Mouse (Mus musculus): ENCODE results near the gene Akr1b8. TPM values are rescaled to one million over a fixed set of nuclear protein-coding genes. Genes with fewer than 3 reads are reported as not detected.
"Not testable (repeated sequence)": the region's sequence is repeated elsewhere in the genome, so short reads cannot be mapped to it uniquely, and the experiment has no call there.

Akr1b8 gene
- total and polyA plus RNA-seq, 2 experiments from 2014 or later: 0.38 to 2.2 TPM

DNA sequence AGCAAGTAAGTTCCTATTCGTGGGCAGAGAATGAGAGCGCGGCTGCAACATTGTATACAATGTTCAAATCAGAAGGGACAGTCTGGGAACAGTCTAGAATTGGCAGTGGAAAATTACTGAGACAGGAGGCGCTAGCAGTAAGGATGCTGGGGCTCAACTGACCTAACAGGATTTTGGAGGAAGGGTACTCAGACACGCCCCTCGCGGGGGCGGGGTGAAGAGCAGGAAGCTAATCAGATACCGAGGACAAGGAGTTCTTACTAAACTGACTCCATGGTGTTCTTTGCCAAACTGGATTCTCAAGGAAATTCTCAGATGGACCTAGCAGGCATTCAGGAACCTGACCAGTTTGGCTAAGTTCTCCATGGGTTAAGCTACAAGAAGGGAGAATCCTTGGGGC is 9.0 kb upstream of the Akr1b8 start:
- Histone ChIP-seq H3K9me3 (ENCODE audit: low read length) (no peaks in the 10 kb centered on the region), H3K9ac (replicated peaks; ENCODE audit: low read length, poor library complexity, severe bottlenecking) (no peak overlapping the region), H3K4me2 (ENCODE audit: low read depth, low read length, poor library complexity, severe bottlenecking) (no peak overlapping the region), H3K4me3 (ENCODE audit: low read depth, low read length) (no peak overlapping the region), H3K4me1 (ENCODE audit: insufficient read depth, low read length) (no peaks in the 10 kb centered on the region), H3K27ac (ENCODE audit: low read depth, low read length) (no peak overlapping the region), H3K27me3 (ENCODE audit: insufficient read depth, low read length) (no peaks in the 10 kb centered on the region), H3K36me3 (ENCODE audit: insufficient read depth, low read length) (no peaks in the 10 kb centered on the region)
- ATAC-seq (ENCODE audit: low FRiP score) (no peak), DNase-seq (ENCODE audit: low spot score) (peak; percentile 12)
- WGBS: 24% methylated on average over 9 of the region's 9 CpGs
- TF ChIP-seq CTCF (IDR thresholded peaks at IDR 0.05): no peak

GRCm38 (mm10) chr6:34346096-34346898 is 7.6 kb upstream of the Akr1b8 start:
- peak; percentile 91 for TF ChIP-seq CTCF (IDR thresholded peaks at IDR 0.05)
- Histone ChIP-seq H3K4me2 (ENCODE audit: low read depth, low read length, poor library complexity, severe bottlenecking) (no peak overlapping the region), H3K27me3 (ENCODE audit: insufficient read depth, low read length) (no peaks in the 10 kb centered on the region), H3K27ac (ENCODE audit: low read depth, low read length) (no peak overlapping the region), H3K9ac (replicated peaks; ENCODE audit: low read length, poor library complexity, severe bottlenecking) (no peak overlapping the region), H3K4me1 (ENCODE audit: insufficient read depth, low read length) (no peaks in the 10 kb centered on the region), H3K36me3 (ENCODE audit: insufficient read depth, low read length) (no peaks in the 10 kb centered on the region), H3K9me3 (ENCODE audit: low read length) (no peaks in the 10 kb centered on the region), H3K4me3 (ENCODE audit: low read depth, low read length) (no peak overlapping the region)
- WGBS: 51% methylated on average over 14 of the region's 14 CpGs
- peak; percentile 54; the same call in 1 of the 2 replicates for ATAC-seq (ENCODE audit: low FRiP score)
- DNase-seq (ENCODE audit: low spot score): peak; percentile 88

DNA sequence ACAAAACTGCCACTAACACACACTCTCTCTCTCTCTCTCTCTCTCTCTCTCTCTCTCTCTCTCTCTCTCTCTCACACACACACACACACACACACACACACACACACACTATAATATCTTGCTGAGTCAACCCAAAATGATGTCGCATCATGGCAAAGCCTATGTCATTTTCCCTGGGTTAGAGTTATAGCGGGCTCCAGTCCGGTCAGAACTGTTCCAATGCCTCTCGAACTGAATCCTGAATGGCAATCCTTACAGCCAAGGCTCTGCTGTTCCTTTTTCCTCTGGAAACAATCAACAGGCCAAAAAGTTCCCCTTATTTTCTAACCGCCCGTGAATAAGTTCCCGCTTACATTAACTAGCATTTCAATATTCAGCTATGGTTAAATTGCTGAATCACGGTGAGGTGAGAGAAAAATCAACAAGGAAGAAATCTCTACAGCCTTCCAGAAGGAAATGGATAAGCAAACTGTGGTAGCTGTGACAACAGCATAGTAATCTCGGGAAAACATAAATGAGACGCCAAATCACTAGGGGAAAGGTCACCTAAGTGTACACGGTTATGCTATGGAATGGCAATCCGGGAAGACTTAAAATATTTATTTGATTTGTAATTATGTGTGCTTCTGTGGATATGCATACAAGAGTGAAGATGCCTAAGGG is 3.8 kb upstream of the Akr1b8 start:
- DNase-seq (ENCODE audit: low spot score): no peak
- H3K4me3 ChIP-seq (ENCODE audit: low read depth, low read length): no peak overlapping the region
- H3K36me3 ChIP-seq (ENCODE audit: insufficient read depth, low read length): no peaks in the 10 kb centered on the region
- H3K9ac ChIP-seq (replicated peaks; ENCODE audit: low read length, poor library complexity, severe bottlenecking): no peak overlapping the region
- 84% methylated on average over 12 of the region's 12 CpGs for WGBS
- ATAC-seq (ENCODE audit: low FRiP score): no peak
- H3K4me2 ChIP-seq (ENCODE audit: low read depth, low read length, poor library complexity, severe bottlenecking): no peak overlapping the region
- TF ChIP-seq CTCF (IDR thresholded peaks at IDR 0.05): no peak
- H3K9me3 ChIP-seq (ENCODE audit: low read length): no peaks in the 10 kb centered on the region
- H3K4me1 ChIP-seq (ENCODE audit: insufficient read depth, low read length): no peaks in the 10 kb centered on the region
- H3K27me3 ChIP-seq (ENCODE audit: insufficient read depth, low read length): no peaks in the 10 kb centered on the region
- no peak overlapping the region for H3K27ac ChIP-seq (ENCODE audit: low read depth, low read length)

- H3K9me3 ChIP-seq (ENCODE audit: low read length); H3K4me2 ChIP-seq (ENCODE audit: low read depth, low read length, poor library complexity, severe bottlenecking); H3K9ac ChIP-seq (replicated peaks; ENCODE audit: low read length, poor library complexity, severe bottlenecking); DNase-seq (ENCODE audit: low spot score); H3K36me3 ChIP-seq (ENCODE audit: insufficient read depth, low read length); H3K27ac ChIP-seq (ENCODE audit: low read depth, low read length); H3K27me3 ChIP-seq (ENCODE audit: insufficient read depth, low read length); H3K4me1 ChIP-seq (ENCODE audit: insufficient read depth, low read length); H3K4me3 ChIP-seq (ENCODE audit: low read depth, low read length); ATAC-seq (ENCODE audit: low FRiP score): not testable (repeated sequence)
- 58% methylated on average over 8 of the region's 10 CpGs for WGBS
Measured at GRCm38 (mm10) chr6:34351481-34351880, 2.4 kb upstream of the Akr1b8 start.

DNA sequence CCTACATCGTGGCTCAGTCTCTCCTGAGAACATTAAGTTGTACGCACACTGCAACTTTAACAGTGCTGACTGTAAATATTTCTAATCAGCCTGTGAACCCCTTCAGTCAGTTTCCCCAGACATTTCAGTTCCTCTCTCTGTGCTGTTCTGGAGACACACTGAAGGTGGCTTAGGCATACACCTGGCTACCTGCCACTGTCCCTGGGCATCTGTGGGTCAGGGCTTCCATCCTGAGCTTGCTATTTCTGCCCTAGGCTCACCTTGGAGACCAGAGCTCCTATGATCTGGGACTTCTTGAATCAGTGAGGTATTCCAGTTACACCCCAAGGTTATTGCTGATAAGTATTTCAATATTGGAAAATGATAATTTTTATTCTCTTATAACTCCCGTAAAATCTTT is 1.5 kb upstream of the Akr1b8 start:
- TF ChIP-seq CTCF (IDR thresholded peaks at IDR 0.05): no peak
- no peak overlapping the region for H3K9ac ChIP-seq (replicated peaks; ENCODE audit: low read length, poor library complexity, severe bottlenecking)
- H3K4me2 ChIP-seq (ENCODE audit: low read depth, low read length, poor library complexity, severe bottlenecking): no peak overlapping the region
- H3K4me1 ChIP-seq (ENCODE audit: insufficient read depth, low read length): no peaks in the 10 kb centered on the region
- ATAC-seq (ENCODE audit: low FRiP score): no peak
- no peaks in the 10 kb centered on the region for H3K36me3 ChIP-seq (ENCODE audit: insufficient read depth, low read length)
- H3K27ac ChIP-seq (ENCODE audit: low read depth, low read length): no peak overlapping the region
- H3K27me3 ChIP-seq (ENCODE audit: insufficient read depth, low read length): no peaks in the 10 kb centered on the region
- H3K9me3 ChIP-seq (ENCODE audit: low read length): no peaks in the 10 kb centered on the region
- WGBS: 91% methylated on average over 3 of the region's 3 CpGs
- H3K4me3 ChIP-seq (ENCODE audit: low read depth, low read length): no peak overlapping the region
- DNase-seq (ENCODE audit: low spot score): no peak
